Mouse (Mus musculus): ENCODE results near the gene Axin2. TPM values are rescaled to one million over a fixed set of nuclear protein-coding genes. Genes with fewer than 3 reads are reported as not detected.
A peak's percentile ranks its signal among the peaks of the same experiment; 100 is the strongest.

The Axin2 gene
- polyA plus RNA-seq, 1 experiment from 2014 or later, result 5.4 TPM

DNA sequence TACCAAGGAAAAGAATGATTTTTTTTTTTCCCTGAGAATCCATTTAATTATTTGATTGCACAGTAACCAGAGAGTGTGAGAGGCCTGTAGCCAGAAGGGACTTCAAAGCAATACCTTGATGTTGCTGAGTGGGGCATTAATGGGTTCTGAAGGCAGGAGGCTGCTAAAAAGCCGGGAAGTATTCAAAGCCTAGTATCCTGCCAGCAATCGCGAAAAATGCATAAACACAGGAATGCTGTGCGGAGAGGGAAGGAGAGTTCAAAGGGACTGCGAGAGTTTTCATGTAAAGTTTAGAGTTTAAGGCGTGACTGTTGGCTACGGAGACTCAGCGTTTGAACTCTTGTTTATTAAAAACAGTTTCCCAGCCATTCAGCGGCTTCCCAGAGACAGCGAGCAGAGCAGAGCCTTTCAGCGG, 41.5 kb downstream of the Axin2 start:
- H3K4me1 ChIP-seq (replicated peaks), result peaks cover 8% of the 10 kb centered on the region; the same call in 1 of the 2 replicates
- no peaks in the 10 kb centered on the region for H3K27me3 ChIP-seq (replicated peaks)
- H3K9me3 ChIP-seq, result no peaks in the 10 kb centered on the region
- 0 out of 2 replicates have a peak overlapping the region, but pooled peaks have one; percentile 11 for H3K4me2 ChIP-seq (replicated peaks)
- no peaks in the 10 kb centered on the region for H3K36me3 ChIP-seq
- no peak for ATAC-seq
- no peak overlapping the region for H3K9ac ChIP-seq
- H3K27ac ChIP-seq, result no peak overlapping the region
- H3K4me3 ChIP-seq (replicated peaks), result no peak overlapping the region
- 11% methylated on average over 11 of the region's 11 CpGs for WGBS

DNA sequence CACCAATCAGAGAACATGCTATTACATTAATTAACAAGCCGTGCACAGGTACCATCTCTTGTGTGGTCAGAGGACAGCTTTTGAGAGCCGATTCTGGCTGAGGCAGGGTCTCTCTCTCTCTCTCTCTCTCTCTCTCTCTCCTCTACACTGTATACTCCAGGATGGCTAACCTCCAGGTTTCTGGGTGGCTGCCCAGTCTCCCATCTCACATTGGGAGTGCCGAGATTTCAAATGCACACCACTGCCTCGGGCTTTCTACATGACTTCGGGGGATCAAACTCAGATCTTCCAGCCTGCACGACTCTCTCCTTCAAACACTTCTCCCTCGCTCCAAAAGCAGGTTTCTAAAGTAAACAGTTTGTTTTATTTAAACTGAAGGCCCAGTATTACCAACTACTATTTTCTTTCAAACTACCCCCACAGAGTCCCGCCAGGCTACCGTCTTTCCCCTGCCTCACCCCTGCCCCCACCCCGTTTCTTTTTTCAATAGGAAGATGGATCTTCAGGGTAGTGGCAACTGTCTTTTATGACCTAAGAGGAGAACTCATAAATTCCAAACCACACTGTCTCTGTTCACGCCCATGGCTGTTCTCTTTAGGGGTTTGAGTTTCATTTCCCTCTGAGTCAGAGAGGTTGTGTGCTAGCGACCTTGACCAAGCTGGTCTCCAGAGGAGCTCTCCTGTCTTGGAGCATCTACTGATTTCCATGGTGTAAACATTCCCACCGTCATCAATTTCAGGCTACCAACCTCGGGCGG, 43.5 kb downstream of the Axin2 start:
- Histone ChIP-seq H3K4me1 (replicated peaks) (peaks cover 8% of the 10 kb centered on the region; the same call in 1 of the 2 replicates), H3K27ac (no peak overlapping the region), H3K27me3 (replicated peaks) (no peaks in the 10 kb centered on the region), H3K9me3 (no peaks in the 10 kb centered on the region), H3K36me3 (no peaks in the 10 kb centered on the region), H3K4me2 (replicated peaks) (no peak overlapping the region), H3K9ac (no peak overlapping the region), H3K4me3 (replicated peaks) (no peak overlapping the region)
- 45% methylated on average over 15 of the region's 15 CpGs for WGBS
- ATAC-seq, result 0 out of 2 replicates have a peak, but pooled peaks have one; percentile 39

- Histone ChIP-seq H3K4me1 (replicated peaks) (peaks cover 8% of the 10 kb centered on the region; the same call in 1 of the 2 replicates), H3K4me2 (replicated peaks) (no peak overlapping the region), H3K9ac (no peak overlapping the region), H3K36me3 (no peaks in the 10 kb centered on the region), H3K27ac (no peak overlapping the region), H3K9me3 (no peaks in the 10 kb centered on the region), H3K4me3 (replicated peaks) (no peak overlapping the region), H3K27me3 (replicated peaks) (no peaks in the 10 kb centered on the region)
- ATAC-seq, result no peak
- WGBS, result 49% methylated on average over 6 of the region's 6 CpGs
Measured at GRCm38 (mm10) chr11:108965740-108966139, 45.6 kb downstream of the Axin2 start.

DNA sequence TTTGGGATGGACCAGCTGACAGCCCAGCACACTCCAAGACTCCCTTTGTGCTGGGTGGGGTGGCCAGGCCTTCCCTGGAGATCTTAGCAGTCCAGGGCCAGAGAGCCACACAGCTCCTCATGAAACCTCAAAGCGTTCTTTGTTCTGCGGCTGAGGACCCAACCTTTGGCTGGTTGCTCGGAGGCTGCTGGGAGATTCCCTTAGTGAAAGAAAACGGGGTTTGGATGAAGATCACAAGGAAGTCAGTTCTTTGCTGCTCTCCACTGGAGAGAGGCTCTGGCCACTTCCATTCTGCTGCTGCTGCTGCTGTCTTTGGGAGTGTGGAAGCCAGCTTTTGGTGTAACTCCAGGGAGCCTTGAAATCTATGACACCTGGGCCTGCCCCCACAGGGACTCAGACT, 53.3 kb downstream of the Axin2 start:
- no peak for ATAC-seq
- no peaks in the 10 kb centered on the region for H3K27me3 ChIP-seq (replicated peaks)
- no peak overlapping the region for H3K27ac ChIP-seq
- no peak overlapping the region for H3K9ac ChIP-seq
- WGBS, result 60% methylated on average over 4 of the region's 4 CpGs
- no peaks in the 10 kb centered on the region for H3K9me3 ChIP-seq
- H3K36me3 ChIP-seq, result no peaks in the 10 kb centered on the region
- 0 out of 2 replicates have a peak, but pooled peaks cover 4% of the 10 kb centered on the region for H3K4me1 ChIP-seq (replicated peaks)
- no peak overlapping the region for H3K4me2 ChIP-seq (replicated peaks)
- H3K4me3 ChIP-seq (replicated peaks), result no peak overlapping the region

DNA sequence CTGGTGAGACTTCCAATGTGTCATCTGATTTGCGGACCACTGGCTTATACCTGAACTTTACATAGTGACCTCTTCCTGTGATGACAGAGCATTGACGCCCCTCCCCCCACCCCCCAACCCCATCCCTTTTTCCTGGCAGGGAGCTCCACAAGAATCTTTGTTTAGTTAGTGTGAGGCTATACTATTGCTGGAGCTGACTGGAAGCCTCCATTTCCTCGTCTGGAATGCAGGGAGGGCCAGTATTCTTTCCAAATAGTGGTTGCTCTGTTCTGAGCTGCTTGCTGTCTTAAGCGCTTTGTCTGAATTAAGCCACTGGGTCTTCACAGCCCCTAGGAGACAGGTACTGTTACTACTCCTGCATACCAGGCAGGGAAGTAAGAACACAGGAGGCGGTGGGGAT, 53.7 kb downstream of the Axin2 start:
- 46% methylated on average over 5 of the region's 5 CpGs for WGBS
- Histone ChIP-seq H3K36me3 (no peaks in the 10 kb centered on the region), H3K27me3 (replicated peaks) (no peaks in the 10 kb centered on the region), H3K9ac (no peak overlapping the region), H3K4me1 (replicated peaks) (0 out of 2 replicates have a peak, but pooled peaks cover 4% of the 10 kb centered on the region), H3K9me3 (no peaks in the 10 kb centered on the region), H3K27ac (no peak overlapping the region), H3K4me2 (replicated peaks) (no peak overlapping the region), H3K4me3 (replicated peaks) (no peak overlapping the region)
- ATAC-seq, result no peak

- H3K4me2 ChIP-seq (replicated peaks), result no peak overlapping the region
- H3K27ac ChIP-seq, result no peak overlapping the region
- no peak overlapping the region for H3K9ac ChIP-seq
- 0 out of 2 replicates have a peak, but pooled peaks cover 6% of the 10 kb centered on the region for H3K4me1 ChIP-seq (replicated peaks)
- H3K9me3 ChIP-seq, result no peaks in the 10 kb centered on the region
- WGBS, result 44% methylated on average over 11 of the region's 11 CpGs
- H3K27me3 ChIP-seq (replicated peaks), result no peaks in the 10 kb centered on the region
- H3K36me3 ChIP-seq, result no peaks in the 10 kb centered on the region
- no peak for ATAC-seq
- H3K4me3 ChIP-seq (replicated peaks), result no peak overlapping the region
Measured at GRCm38 (mm10) chr11:108975583-108975982, 55.4 kb downstream of the Axin2 start.

DNA sequence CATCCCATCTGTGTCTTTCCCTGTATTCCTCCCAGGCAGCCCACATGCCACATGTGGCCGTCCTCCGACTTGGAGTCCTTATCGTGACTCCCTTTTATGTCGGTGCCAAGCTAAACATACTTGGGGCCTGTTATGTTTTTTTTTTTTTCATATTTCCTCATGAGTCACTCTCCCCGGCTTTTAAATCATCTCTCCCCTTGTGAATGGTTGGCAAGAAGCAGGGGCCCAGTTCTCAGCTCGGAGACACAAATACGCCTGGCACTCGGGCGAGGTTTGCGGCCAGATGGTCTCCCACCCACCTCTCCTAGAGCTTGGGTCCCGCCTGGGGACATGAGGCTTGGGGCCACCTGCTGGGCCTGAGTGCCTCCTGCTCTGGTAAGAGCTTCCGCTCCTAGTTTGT, 60.4 kb downstream of the Axin2 start:
- H3K4me3 ChIP-seq (replicated peaks), result no peak overlapping the region
- 0 out of 2 replicates have a peak, but pooled peaks cover 4% of the 10 kb centered on the region for H3K4me1 ChIP-seq (replicated peaks)
- no peak overlapping the region for H3K27ac ChIP-seq
- H3K27me3 ChIP-seq (replicated peaks), result no peaks in the 10 kb centered on the region
- H3K9me3 ChIP-seq, result no peaks in the 10 kb centered on the region
- no peak overlapping the region for H3K9ac ChIP-seq
- 47% methylated on average over 12 of the region's 12 CpGs for WGBS
- H3K4me2 ChIP-seq (replicated peaks), result no peak overlapping the region
- ATAC-seq, result peak; percentile 83
- no peaks in the 10 kb centered on the region for H3K36me3 ChIP-seq

- no peak overlapping the region for H3K4me2 ChIP-seq (replicated peaks)
- no peak overlapping the region for H3K9ac ChIP-seq
- no peaks in the 10 kb centered on the region for H3K9me3 ChIP-seq
- H3K4me3 ChIP-seq (replicated peaks), result no peak overlapping the region
- ATAC-seq, result no peak
- 0 out of 2 replicates have a peak, but pooled peaks cover 4% of the 10 kb centered on the region for H3K4me1 ChIP-seq (replicated peaks)
- H3K27me3 ChIP-seq (replicated peaks), result no peaks in the 10 kb centered on the region
- no peak overlapping the region for H3K27ac ChIP-seq
- H3K36me3 ChIP-seq, result no peaks in the 10 kb centered on the region
- WGBS, result 90% methylated on average over 8 of the region's 8 CpGs
Measured at GRCm38 (mm10) chr11:108981012-108981411, 60.9 kb downstream of the Axin2 start.

DNA sequence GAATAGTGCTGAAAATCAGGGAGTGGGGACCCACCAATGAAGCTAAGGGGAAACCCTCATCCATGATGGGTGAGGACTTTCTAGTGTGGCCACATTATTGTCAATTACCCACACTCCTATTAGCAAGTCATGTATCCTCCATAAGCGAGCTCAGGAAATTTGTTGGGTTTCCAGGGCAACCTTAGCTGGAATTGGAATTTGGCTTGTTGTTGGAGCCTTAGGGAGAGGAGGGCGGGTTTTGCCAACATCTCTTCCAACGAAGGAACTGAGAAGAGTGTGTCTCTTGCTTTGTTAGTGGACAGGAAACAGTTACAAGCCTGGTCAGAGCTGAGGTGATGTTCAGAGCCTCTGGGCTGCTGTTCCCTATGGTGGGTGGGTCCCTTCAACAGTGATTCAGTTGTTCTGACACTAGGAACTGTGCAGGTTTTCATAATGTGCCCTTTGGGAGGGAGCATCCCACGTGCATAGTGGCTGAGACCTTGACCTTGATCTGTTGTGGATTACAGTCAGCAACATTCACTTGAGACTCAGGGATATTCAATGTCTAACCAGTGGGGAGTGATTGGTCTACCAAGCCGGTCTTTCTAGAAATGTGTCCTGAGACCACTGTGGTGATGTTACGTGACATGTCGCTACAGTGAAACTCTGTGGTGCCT, 63.4 kb downstream of the Axin2 start:
- Histone ChIP-seq H3K9me3 (no peaks in the 10 kb centered on the region), H3K4me3 (replicated peaks) (no peak overlapping the region), H3K4me2 (replicated peaks) (no peak overlapping the region), H3K4me1 (replicated peaks) (0 out of 2 replicates have a peak, but pooled peaks cover 4% of the 10 kb centered on the region), H3K36me3 (no peaks in the 10 kb centered on the region), H3K27ac (no peak overlapping the region), H3K27me3 (replicated peaks) (no peaks in the 10 kb centered on the region), H3K9ac (no peak overlapping the region)
- WGBS, result 81% methylated on average over 7 of the region's 7 CpGs
- no peak for ATAC-seq

DNA sequence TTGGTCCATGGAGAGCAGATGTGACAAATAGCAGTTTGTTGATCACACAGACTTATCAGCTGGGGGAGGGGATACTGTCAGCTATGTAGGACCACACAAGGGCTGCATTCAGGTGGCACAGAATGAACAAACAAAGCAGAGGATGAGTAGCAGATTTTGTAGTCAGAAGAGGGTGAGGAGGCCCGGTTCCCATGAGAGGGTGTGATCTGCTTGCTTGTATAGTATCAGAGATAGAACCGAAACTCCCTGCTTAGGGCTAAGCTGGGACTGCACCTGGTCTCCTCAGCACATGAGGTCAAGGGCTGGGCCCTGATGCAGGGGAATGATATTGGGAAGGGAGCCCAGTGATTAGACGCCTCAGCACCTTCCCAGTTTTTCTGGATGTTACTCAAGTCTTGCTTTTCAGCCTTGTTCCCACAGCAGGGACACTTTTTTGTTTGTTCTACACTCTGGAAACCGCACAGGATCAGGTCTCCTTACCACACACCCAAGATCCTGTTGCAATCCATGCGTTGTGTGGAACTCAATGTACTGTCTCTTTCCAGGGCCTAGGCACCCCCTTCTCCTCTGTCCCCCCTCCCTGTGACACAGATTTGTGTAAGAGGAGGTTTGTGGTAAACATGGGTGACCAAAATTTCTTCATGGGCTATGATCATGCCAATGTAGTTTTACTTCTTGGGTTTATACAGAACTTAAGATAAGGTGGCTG, 64.7 kb downstream of the Axin2 start:
- 70% methylated on average over 5 of the region's 5 CpGs for whole genome bisulfite sequencing
- H3K36me3 ChIP-seq, result no peaks in the 10 kb centered on the region
- no peak overlapping the region for H3K4me2 ChIP-seq (replicated peaks)
- 0 out of 2 replicates have a peak, but pooled peaks cover 4% of the 10 kb centered on the region for H3K4me1 ChIP-seq (replicated peaks)
- ATAC-seq, result 0 out of 2 replicates have a peak, but pooled peaks have one; percentile 52
- no peak overlapping the region for H3K27ac ChIP-seq
- H3K9me3 ChIP-seq, result no peaks in the 10 kb centered on the region
- H3K4me3 ChIP-seq (replicated peaks), result no peak overlapping the region
- H3K9ac ChIP-seq, result no peak overlapping the region
- H3K27me3 ChIP-seq (replicated peaks), result no peaks in the 10 kb centered on the region

GRCm38 (mm10) chr11:108985836-108986235, 65.7 kb downstream of the Axin2 start:
- WGBS, result 60% methylated on average over 7 of the region's 7 CpGs
- no peak overlapping the region for H3K4me2 ChIP-seq (replicated peaks)
- H3K4me3 ChIP-seq (replicated peaks), result no peak overlapping the region
- H3K27me3 ChIP-seq (replicated peaks), result no peaks in the 10 kb centered on the region
- H3K36me3 ChIP-seq, result no peaks in the 10 kb centered on the region
- no peaks in the 10 kb centered on the region for H3K4me1 ChIP-seq (replicated peaks)
- H3K27ac ChIP-seq, result no peak overlapping the region
- H3K9ac ChIP-seq, result no peak overlapping the region
- no peaks in the 10 kb centered on the region for H3K9me3 ChIP-seq
- no peak for ATAC-seq

DNA sequence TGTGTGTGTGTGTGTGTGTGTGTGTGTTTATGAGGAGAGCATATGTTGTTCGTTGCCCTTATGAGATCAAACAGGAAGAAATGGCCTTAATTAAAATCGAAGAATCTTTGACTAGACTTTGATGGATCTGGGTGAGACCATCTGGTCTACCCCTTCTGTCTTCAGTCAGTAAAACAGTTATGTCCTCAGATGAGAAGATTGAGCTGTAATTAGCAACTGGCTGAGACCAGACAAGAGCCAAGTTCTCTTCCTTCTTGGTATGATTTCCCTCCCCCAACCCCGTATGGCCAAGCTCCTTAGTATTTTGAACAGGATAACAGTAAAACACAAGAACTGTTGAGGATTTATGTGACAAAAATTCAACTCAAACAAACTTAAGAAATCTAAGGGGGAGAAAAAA, 67.1 kb downstream of the Axin2 start:
- Histone ChIP-seq H3K27me3 (replicated peaks) (no peaks in the 10 kb centered on the region), H3K27ac (no peak overlapping the region), H3K9ac (no peak overlapping the region), H3K4me2 (replicated peaks) (no peak overlapping the region), H3K36me3 (no peaks in the 10 kb centered on the region), H3K4me1 (replicated peaks) (no peaks in the 10 kb centered on the region), H3K4me3 (replicated peaks) (no peak overlapping the region), H3K9me3 (no peaks in the 10 kb centered on the region)
- no peak for ATAC-seq
- 64% methylated on average over 3 of the region's 3 CpGs for WGBS

Data from intestine, embryonic 15.5 days (tissue).